Mouse (Mus musculus) embryo, embryonic 9.5 days (tissue): ENCODE results near the gene Lenep.

Experiments
- DNase-seq: peaks from one replicate; pipeline ENCODE4 v3.0.0-alpha.2; 2017; ENCODE audit errors: extremely low spot score

Gene Lenep

GRCm38 (mm10) chr3:89419981-89420380 is 17.4 kb upstream of the Lenep start:
- DNase-seq, result no peak

DNA sequence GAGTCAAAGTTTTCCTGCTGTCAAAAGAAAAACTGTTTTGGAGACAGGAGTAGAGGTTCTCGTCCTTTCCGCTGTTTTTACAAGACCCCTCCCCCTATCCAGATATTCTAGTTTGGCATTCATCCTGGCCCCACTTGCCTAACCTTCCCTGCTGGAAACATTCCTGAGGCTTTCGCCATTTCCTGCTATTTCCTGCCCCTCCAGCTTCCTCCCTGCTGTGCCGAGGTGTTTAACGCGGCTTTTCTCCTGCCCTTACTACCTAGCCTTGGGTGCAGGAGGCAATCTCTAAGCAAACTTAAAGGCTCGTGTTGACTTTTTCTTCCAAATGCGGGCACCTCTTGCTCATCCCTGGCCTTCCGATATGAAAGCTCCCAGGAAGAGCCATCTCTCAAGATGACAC is 17.0 kb upstream of the Lenep start:
- peak; percentile 54 for DNase-seq

GRCm38 (mm10) chr3:89418861-89419250 is 16.3 kb upstream of the Lenep start:
- DNase-seq, result peak; percentile 88

DNA sequence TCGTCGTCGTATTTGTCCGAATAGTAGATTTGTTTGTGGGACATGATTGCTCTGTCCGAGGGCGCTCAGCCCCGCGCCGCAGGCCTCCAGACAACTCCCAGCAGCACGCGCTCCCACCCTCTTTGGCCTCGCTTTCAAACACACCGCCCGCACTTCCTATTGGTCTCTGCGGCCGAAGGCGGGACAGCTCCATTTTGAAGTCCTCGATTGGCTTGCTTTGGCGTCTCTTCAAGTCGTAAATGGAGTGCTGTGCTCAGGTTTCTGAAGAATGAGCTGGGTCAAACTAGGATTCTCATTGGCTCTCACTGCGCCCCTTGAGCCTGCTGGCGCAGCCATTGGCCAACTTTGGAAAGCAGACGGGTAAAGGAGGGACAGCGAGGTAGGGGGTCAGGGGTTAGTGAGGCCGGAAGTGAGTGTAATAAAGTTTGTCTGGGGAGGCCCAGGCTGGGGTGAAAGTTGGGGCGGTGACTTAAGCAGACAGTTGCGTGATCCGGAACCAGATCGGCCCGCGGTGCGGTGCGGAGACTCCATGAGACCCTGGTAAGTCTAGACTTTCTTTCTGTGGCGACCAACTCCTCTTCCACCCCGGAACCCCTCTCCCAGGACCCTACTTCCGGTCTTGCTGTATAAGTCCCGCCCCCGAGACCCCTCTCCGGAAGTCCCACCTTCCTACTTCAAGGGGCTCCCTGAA is 15.7 kb upstream of the Lenep start, which contains the start of the genes Cks1b and Shc1:
Gene Cks1b (minus strand): TSS at position 214 of the 691 bp plus-strand sequence.
Gene Shc1 (plus strand): TSS at position 274 of the 691 bp plus-strand sequence.
- peak; percentile 97 for DNase-seq

- DNase-seq, result no peak
These were observed 15.2 kb upstream of the Lenep start for GRCm38 (mm10) chr3:89417840-89418169.

GRCm38 (mm10) chr3:89417131-89417530 is 14.5 kb upstream of the Lenep start:
- no peak for DNase-seq

DNA sequence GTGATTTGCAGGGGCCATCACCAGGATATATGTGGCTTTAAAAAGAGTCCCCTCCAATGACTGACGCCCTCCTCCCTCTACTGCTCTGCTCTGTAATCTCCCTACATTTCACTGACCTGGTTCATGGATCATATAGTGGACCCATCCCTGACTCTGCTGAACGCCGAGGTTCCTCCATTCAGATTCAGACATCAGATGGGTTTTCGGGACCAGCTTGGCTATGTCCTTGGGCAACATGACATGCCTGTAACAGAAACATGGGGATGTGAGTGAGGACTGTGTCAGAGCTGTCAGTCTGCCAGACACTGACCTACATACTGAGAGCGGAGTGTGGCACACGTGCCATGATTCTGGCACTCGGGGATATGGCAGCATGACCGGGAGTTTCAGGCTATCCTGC is 13.6 kb upstream of the Lenep start:
- no peak for DNase-seq

DNA sequence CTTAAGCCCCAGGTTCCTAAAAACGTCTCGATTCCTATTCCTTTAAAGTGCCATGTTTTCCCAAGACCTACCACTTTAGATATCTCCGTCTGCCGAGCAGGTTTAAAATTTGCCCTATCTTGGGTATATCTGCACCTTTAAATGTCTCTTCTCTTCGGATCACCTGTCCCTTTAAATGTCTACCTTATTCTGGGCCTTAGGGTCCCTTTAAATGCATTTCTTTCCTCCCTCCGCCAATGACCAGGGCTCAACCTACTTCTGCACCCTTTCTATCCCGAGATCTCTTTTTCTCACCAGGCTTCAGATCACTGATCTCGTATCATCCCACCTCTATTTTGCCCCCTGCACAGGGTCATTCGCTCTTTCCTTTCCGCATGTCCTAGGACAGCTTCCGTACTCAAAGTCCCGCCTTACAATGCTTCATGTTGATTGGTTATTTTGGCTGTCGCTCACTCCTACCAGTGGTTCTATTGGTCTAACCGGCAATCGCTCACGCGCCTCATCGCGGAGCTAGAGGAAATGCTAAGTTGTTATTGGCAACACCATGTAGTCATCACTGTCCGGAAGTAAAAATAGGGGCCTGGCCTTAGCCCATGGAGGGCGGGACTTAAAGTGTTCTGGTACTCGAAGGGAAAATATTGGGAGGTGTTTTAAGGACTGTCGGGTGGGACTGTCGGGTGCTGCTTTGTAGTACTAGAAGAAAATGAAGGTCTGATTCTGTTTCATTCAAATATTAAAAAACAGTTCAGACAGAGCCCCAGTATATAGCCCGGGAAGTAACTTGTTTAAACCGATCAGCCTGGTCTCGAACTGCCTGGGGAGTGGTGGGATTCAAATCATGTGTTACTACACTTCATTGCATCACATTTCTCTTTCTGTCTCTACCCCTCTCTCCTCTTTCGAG is 9.1 kb upstream of the Lenep start, which contains the start of gene Flad1:
Gene Flad1 (minus strand): TSS at position 381 of the 904 bp plus-strand sequence.
- peak; percentile 100 for DNase-seq

DNA sequence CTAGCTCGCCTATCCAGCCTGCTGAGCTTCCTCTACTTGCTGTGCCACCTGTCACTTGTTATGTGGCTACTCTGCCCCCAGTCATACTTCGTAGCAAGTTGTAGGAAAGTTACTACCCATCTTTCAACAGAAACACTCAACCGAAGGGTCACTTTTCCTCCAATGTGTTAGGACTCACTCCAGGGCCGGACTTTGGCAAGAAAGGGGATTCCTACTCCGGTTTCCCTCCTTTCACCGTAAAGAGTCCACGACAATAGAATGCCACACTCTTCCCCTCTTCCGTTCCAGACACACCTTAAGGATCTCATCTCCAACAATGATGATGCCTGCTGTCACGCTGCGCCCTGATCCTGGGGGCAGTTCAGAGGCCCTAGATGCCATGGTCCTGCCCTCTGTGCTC is 8.3 kb upstream of the Lenep start:
- DNase-seq, result no peak

DNA sequence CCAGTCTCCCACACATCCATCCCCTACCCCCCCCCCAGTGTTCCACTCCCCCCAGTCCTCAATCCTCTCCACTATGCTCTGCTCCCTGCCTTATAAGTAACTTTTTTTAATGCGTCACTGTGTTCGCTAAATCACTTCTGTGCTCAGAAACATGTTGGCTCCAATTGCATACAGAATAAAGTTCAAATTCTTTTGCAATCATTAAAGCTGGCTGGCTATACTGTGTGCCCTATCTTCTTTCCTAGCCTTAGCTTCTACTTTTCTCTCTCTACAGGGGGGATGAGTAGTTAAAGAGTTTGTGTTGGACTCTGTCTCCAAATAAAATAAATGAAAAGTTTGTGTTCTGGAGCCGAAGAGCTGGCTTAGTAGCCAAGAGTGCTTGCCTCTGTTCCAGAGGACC is 7.1 kb upstream of the Lenep start:
- no peak for DNase-seq

GRCm38 (mm10) chr3:89408448-89408847 is 5.9 kb upstream of the Lenep start:
- no peak for DNase-seq

GRCm38 (mm10) chr3:89406887-89407286 is 4.3 kb upstream of the Lenep start:
- no peak for DNase-seq

- DNase-seq, result no peak
These were observed 1.3 kb downstream of the Lenep start for GRCm38 (mm10) chr3:89401329-89401728.

DNA sequence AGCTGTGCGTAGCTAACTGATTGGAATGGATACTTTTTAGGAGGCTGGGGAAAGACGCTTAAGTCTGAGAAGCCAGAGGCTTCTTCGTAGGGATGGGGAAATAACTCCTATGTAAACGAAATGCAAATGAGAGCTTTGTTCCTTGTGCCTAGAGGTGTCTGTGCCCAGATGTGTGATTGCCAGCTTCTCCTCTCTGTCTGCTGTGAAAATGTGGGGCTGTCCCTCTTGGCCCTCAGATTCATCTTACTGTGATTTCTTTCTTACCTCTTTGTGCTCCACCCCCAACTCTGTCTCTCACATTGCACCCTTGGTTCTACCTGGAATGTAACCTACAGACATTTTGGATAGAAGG is 6.0 kb downstream of the Lenep start:
- no peak for DNase-seq

- peak; percentile 74 for DNase-seq
These were observed 6.6 kb downstream of the Lenep start for GRCm38 (mm10) chr3:89395806-89396653.

- no peak for DNase-seq
These were observed 7.2 kb downstream of the Lenep start for GRCm38 (mm10) chr3:89395419-89395805.

GRCm38 (mm10) chr3:89394894-89395256 is 7.7 kb downstream of the Lenep start:
- DNase-seq, result peak; percentile 89

GRCm38 (mm10) chr3:89394006-89394893 is 8.3 kb downstream of the Lenep start, which contains the start of gene Zbtb7b:
TSS of gene Zbtb7b (minus strand) at chr3:89394776.
- peak; percentile 75 for DNase-seq

DNA sequence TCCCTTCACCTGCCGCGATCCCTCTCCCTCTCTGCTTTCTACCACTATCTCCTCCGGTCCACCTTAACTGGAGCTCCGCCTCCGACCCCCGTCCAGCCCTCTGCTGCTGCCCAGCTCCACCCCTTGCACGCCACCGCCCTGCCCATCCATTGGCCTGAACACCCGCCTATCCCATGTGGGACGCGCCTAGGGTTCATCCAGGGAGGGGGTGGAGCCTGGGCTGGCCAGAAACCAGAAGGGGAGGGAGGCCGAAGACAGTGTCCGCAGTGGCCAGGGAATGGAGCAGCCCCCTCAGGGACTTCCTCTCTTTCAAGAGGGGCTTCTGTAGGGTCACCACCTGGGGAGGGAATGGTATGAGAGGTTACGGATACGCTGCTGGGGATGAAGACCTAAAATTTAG is 9.0 kb downstream of the Lenep start:
- DNase-seq, result peak; percentile 99

DNA sequence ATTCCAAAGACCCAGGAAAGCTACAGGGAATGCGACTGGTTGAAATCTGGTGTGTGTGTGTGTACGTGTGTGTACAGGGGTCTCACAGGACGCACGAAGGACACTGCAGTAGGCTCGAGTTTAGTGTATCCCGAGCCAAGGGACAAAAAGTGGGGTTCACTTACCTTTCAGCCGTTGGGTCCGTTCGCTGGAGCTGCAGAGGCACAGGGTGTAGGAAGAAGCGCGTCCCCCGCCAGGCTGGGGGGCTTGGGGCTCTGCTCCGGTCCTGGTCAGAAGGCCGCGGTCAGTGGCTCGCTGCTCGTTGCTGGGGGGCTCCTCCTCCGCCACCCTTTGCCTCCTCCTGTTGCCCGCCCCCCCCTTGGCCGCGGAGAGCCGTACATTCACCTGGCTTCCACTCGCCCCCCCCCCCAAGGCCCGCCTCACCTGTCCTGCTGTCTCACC is 9.7 kb downstream of the Lenep start:
- DNase-seq, result peak; percentile 38
